ENCODE assay signal across 16 mouse cellular contexts in the genomic region with DNA sequence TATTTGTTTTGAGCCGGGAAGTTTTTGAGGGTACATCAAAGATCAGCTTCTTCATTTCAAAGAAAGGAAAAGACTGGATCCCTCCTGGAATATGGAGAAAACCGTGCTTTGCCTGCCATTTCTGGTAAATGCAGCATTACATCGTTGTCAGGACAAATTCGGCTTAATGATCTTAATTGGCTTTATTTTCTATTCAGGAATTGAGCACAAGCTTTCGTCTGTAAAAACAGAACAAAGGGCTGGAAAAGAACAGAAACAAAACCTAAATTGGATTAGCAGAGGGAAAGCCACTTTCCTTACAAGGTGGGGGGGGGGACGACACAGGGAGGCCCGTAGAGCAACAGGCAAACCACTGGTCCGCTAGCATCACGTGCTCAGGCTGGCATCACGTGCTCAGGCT.
"Had no signal": no experiment of that assay in that cellular context is flagged by ENCODE, and none has a peak within 500 bp of the region (broad histone marks: within the 10 kb centered on the region; RNA-seq: fewer than 3 reads in every experiment).

No protein-coding gene starts in this region.

- H3K36me3 ChIP-seq: kidney, embryonic 15.5 days; limb, embryonic 10.5 days; liver, embryonic 13.5 days; lung, embryonic 15.5 days; midbrain, embryonic 12.5 days; neural tube, embryonic 15.5 days had no signal

- H3K9ac ChIP-seq: kidney, embryonic 15.5 days; liver, embryonic 13.5 days; liver, postnatal 0 days; lung, embryonic 15.5 days; midbrain, embryonic 12.5 days; neural tube, embryonic 15.5 days had no signal

- ATAC-seq: liver, postnatal 0 days had no signal

- H3K4me2 ChIP-seq: kidney, embryonic 15.5 days; liver, embryonic 13.5 days; lung, embryonic 15.5 days; midbrain, embryonic 12.5 days; neural tube, embryonic 15.5 days had no signal

- H3K9me3 ChIP-seq: kidney, embryonic 15.5 days; limb, embryonic 10.5 days; liver, embryonic 13.5 days; lung, embryonic 15.5 days; midbrain, embryonic 12.5 days; neural tube, embryonic 15.5 days had no signal

- DNase-seq: kidney, postnatal 14 days; liver, embryonic 13.5 days; liver, postnatal 0 days; lung, postnatal 14 days; right cerebral cortex, postnatal 4 days; spleen, adult 18-20 months; thymus, adult 18-20 months; thymus, postnatal 14 days had no signal

- H3K27me3 ChIP-seq: kidney, embryonic 15.5 days; lung, embryonic 15.5 days had no signal

- H3K27ac ChIP-seq: kidney, embryonic 15.5 days; left cerebral cortex, adult 2 months; limb, embryonic 10.5 days; liver, embryonic 13.5 days; lung, embryonic 15.5 days; macrophage; midbrain, embryonic 12.5 days; neural tube, embryonic 15.5 days had no signal

- H3K4me3 ChIP-seq: kidney, embryonic 15.5 days; left cerebral cortex, adult 2 months; limb, embryonic 10.5 days; liver, embryonic 13.5 days; lung, embryonic 15.5 days; midbrain, embryonic 12.5 days; myocyte; neural tube, embryonic 15.5 days had no signal
